Mouse (Mus musculus): ENCODE data around the gene Itga11. TPM values are rescaled to one million over a fixed set of nuclear protein-coding genes. Genes with fewer than 3 reads are reported as not detected.
A peak's percentile ranks its signal among the peaks of the same experiment; 100 is the strongest.

Gene Itga11
- total RNA-seq, 2 experiments from 2014 or later, result not detected

GRCm38 (mm10) chr9:62679398-62679797 is 1.8 kb downstream of the Itga11 start:
- ATAC-seq (replicated peaks; ENCODE audit: poor library complexity), result no peak

GRCm38 (mm10) chr9:62684311-62684710 is 6.7 kb downstream of the Itga11 start:
- no peak for ATAC-seq (replicated peaks; ENCODE audit: poor library complexity)

DNA sequence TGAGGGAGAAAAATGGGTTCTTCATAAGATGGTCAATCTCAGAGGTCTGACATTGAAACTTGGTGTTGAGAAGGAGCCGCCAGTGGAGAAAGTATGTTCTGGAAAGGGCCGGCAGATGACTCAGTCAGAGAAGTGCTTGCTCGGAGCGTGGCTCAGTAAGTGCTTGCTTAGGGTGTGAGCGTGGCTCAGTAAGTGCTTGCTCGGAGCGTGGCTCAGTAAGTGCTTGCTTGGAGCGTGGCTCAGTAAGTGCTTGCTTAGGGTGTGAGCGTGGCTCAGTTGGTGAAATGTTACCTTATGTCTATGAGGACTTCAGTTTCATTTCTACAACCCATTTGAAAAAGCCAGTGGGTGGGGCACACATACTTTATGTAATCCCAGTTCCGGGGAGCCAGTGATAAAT is 12.1 kb downstream of the Itga11 start:
- no peak for ATAC-seq (replicated peaks; ENCODE audit: poor library complexity)

DNA sequence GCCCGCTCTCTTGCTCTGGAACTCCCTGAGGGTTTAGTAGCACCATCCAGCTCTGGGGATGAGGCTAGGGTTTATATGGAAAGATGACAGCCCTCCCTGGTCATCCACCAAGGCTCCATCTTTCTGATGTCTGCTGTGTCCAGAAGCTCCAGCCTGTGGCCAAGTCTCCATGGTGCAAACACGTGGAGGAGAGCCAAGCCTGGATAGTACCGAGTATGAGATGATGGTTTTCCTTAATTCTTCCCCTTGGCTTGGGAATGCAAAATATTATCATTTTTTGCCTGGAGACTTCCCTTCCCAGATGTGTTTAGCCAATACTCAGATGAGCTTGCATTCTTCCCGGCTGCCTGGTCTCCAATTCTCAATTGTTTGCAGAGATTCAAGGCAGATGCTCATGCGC is 16.4 kb downstream of the Itga11 start:
- no peak for ATAC-seq (replicated peaks; ENCODE audit: poor library complexity)

GRCm38 (mm10) chr9:62695210-62695609 is 17.6 kb downstream of the Itga11 start:
- no peak for ATAC-seq (replicated peaks; ENCODE audit: poor library complexity)

DNA sequence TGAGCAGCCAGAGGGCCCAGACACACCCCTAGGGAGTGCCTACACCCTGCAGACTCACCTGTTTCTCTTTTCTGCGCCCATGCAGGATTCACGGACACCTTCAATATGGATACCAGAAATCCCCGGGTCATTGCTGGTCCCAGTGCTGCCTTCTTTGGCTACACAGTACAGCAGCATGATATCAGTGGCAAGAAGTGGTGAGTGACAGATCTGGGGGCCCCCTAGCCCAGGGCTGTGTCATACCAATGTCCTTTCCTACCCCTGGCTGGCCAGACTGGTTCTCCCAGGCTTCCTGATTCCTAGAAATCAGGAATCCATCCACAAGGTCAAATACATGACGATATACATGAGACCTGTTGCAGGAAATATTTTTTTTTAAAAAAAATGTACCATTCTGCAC is 19.2 kb downstream of the Itga11 start:
- ATAC-seq (replicated peaks; ENCODE audit: poor library complexity), result no peak

GRCm38 (mm10) chr9:62707267-62707666 is 29.6 kb downstream of the Itga11 start:
- no peak for ATAC-seq (replicated peaks; ENCODE audit: poor library complexity)

GRCm38 (mm10) chr9:62707870-62708269 is 30.2 kb downstream of the Itga11 start:
- ATAC-seq (replicated peaks; ENCODE audit: poor library complexity), result no peak

GRCm38 (mm10) chr9:62709983-62710382 is 32.4 kb downstream of the Itga11 start:
- ATAC-seq (replicated peaks; ENCODE audit: poor library complexity), result no peak

DNA sequence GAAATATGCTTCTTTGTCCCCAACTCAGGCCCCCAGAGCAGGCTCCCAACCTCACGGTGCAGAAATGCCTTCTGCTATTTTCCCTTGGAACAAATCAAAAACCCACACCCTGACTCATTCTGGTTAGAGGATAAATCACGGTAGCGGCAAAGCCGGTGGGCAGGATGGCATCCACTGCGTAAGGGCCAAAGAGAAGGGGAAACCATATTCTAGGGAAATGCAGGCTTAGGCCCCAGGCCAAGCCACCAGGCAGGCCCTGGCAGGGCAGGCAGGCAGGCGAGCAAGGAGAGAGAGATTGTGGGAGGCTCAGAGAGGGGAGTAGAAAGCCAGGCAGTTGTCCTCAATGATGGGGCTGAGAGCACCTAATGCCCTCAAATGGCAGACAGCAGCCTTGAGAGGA is 34.7 kb downstream of the Itga11 start:
- ATAC-seq (replicated peaks; ENCODE audit: poor library complexity), result no peak

DNA sequence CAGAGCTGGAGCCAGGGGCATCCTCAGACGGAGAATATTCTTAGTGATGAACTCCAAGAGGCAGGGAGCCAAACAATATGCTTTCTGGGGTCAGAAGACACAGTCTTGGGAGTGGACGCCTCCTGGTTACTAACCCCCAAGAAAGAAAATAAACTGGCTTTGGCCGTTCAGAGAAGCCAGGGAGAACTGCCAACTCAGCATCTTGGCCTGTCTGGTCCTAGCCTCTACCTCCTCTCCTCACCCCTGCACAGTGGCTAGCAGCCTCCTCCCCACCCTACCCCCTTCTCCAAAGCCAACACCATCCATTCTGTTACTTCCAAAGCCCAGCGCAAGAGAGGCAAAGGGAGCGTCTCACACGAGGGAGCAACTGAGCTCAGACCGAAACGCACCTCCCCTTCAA is 35.4 kb downstream of the Itga11 start:
- no peak for ATAC-seq (replicated peaks; ENCODE audit: poor library complexity)

DNA sequence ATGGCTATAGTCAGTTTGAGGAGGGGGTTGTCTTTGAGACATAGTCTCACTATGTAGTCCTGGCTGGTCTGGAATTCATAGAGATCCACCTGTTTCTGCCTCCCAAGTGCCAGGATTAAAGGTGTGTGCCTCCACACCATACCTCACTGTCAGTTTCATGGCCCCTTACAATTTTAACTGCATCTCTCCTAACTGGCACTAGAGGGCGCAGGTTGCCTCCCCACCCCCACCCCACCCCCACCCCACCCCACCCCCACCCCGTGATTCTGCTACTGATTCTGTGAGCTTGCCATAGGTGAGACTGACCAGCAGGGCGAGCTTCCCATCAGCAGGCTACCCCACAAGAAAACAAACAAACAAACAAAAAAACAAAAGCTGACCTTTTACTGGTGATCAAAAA is 36.7 kb downstream of the Itga11 start:
- ATAC-seq (replicated peaks; ENCODE audit: poor library complexity), result no peak

GRCm38 (mm10) chr9:62717982-62718381 is 40.4 kb downstream of the Itga11 start:
- no peak for ATAC-seq (replicated peaks; ENCODE audit: poor library complexity)

DNA sequence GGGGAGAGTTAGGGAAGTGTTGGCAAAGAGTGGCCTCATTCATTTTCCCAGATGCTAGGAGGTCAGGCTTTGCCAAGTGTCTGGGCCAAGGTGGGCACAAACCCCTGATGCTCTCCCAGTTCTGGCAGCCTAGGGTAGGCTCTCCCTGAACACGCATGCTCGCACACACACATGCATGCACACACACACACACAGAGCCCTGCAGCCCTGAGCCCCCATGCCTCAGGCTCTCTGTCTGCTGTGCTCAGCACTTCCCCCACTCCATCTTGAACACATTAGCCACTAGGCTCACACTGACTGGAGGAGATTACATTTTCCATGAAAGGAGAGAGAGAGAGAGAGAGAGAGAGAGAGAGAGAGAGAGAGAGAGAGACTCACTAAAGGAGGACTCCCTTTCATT is 44.2 kb downstream of the Itga11 start:
- ATAC-seq (replicated peaks; ENCODE audit: poor library complexity), result no peak

- ATAC-seq (replicated peaks; ENCODE audit: poor library complexity), result no peak
Measured at GRCm38 (mm10) chr9:62722716-62723115, 45.1 kb downstream of the Itga11 start.

DNA sequence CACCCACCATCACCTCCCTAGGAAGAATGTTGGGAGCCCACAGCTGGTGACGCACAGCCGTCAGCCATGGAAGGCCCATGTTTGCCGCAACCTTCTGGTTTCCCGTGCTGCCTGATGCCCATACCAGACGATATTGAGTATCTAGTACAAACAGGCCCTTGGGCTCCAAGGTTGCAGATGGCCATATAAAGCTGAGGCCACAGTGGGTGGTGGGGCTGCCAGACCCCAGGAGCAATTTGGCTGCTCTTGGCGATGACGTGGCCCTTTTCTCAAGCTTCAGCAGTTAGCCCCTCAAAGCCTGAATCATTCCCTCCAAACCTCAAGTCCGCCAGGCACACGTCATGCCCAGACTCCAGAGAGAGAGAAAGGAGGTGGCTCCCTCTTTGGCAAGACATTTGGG is 46.5 kb downstream of the Itga11 start:
- ATAC-seq (replicated peaks; ENCODE audit: poor library complexity), result no peak

GRCm38 (mm10) chr9:62725247-62725646 is 47.6 kb downstream of the Itga11 start:
- ATAC-seq (replicated peaks; ENCODE audit: poor library complexity), result no peak

DNA sequence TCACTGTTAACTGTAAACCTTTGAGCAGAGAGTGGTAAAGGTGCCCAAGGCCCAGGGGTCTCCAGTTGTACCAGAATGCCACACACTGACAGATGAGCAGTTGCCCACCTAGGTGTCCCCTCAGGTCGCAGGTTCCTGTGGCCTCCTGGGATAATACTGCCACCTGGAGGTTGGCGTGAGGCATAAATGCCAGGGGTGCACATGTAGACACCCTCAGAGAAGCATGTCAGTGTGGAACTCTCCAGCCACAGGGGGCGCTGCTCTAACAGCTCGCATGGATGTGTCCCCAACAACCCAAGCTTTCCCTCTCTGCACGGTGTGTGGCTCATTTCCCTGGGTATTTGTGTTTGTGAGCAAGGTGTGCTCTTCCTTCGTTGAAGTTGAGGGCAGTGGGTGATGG is 48.8 kb downstream of the Itga11 start:
- ATAC-seq (replicated peaks; ENCODE audit: poor library complexity), result peak; percentile 34; the same call in 1 of the 2 replicates

DNA sequence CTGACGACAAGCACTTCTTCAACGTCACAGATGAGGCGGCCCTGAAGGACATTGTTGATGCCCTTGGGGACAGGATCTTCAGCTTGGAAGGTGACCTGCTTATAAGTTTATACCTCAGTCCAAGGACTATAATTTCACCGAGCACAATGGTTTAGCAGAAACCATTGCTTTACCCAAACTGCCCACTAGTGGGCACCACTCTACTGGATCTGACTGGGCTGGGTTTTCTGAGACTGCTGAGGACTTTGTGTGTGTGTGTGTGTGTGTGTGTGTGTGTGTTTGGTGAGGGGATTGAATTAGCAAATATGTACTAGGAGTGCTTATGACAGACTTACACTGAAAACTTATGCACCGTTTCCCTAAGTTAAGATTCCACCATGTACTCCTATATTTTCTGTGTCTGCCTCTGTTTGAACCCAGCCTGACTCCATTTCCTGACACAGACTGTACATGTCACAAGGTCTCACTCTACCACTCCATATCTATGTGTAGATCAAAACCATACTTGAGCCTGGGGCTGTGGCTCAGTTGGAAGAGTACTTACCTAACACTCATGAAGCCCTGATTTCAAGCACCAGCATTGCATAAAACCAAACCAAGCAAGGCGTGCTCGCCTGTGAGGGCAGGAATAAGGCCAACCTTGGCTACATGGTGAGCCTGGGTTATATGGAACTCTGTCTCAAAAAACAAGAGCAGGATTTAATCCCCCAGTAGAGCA is 67.1 kb downstream of the Itga11 start:
- peak; percentile 63 for ATAC-seq (replicated peaks; ENCODE audit: poor library complexity)

GRCm38 (mm10) chr9:62746646-62747045 is 69.0 kb downstream of the Itga11 start:
- ATAC-seq (replicated peaks; ENCODE audit: poor library complexity), result no peak

- ATAC-seq (replicated peaks; ENCODE audit: poor library complexity), result no peak
Measured at GRCm38 (mm10) chr9:62749666-62750065, 72.0 kb downstream of the Itga11 start.

GRCm38 (mm10) chr9:62750381-62750780 is 72.8 kb downstream of the Itga11 start:
- ATAC-seq (replicated peaks; ENCODE audit: poor library complexity), result no peak

GRCm38 (mm10) chr9:62758288-62758687 is 80.7 kb downstream of the Itga11 start:
- ATAC-seq (replicated peaks; ENCODE audit: poor library complexity), result no peak
